Mouse (Mus musculus): ENCODE results near the gene Plxnb2. TPM values are rescaled to one million over a fixed set of nuclear protein-coding genes. Genes with fewer than 3 reads are reported as not detected.
A peak's percentile ranks its signal among the peaks of the same experiment; 100 is the strongest.

Gene Plxnb2
- polyA plus RNA-seq, 1 experiment = 206 TPM

DNA sequence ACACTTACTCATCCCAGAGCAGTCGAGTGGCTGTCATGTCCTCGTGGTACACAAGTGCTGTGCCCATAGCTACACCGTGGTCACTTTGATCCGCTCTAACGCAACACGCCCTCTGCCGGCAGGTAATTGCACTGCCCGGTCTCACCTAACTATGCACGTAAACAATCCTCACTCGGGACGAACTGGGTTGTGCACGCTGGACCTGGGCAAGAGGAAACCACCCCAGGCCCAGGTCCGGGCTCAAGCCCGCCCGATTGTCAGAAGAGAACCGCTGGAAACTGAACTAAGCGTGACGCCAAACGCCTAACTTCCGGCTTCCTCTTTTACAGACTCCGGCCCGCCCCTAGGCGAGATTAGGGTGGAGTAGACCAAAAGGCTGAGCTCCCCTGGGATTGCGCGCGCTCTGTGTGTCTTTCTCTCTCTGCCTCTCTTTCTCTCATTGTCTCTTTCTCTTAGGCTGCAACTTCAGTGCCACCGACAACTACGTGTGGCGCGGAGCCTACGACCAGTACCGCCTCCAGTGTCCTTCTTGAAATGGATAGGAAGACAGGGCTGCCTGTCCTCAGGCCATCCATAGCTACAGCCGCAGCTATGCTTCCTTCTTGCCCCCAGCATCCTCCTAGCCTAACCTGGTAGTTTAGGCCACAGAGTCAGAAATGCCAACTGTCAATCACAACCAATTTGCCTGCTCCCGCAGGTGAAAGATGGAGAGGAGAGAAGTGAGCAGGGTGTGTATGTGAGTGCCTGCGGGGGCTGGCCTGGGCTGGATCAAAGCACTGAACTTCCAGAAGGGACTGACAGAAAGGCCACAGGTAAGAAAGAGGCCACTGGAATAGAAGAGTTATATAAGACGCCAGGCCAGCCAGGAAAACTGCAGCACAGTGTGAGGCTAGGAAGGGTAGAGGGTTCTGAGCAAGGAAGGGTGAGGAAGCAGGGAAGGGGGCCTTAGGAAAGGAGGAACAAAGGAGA lies 51.9 kb downstream of the Plxnb2 start, which contains the start of gene Hdac10:
Gene Hdac10 (minus strand): TSS at position 319 of the 969 bp plus-strand sequence.
- Histone ChIP-seq H3K36me3 (ENCODE audit: control insufficient read depth, insufficient read depth) (peaks cover 43% of the 10 kb centered on the region), H3K79me2 (ENCODE audit: control insufficient read depth, insufficient read depth) (peaks cover 16% of the 10 kb centered on the region), H3ac (ENCODE audit: control insufficient read depth, insufficient read length, low read depth) (peak within 1 kb of the TSS; percentile 88), H3K79me3 (ENCODE audit: low read depth) (no peaks in the 10 kb centered on the region), H3K4me3 (ENCODE audit: insufficient read depth, poor library complexity, severe bottlenecking) (peak within 1 kb of the TSS; percentile 49), H3K27me3 (ENCODE audit: control insufficient read depth, insufficient read depth, insufficient read length) (no peaks in the 10 kb centered on the region)
- TF ChIP-seq MAX (IDR thresholded peaks at IDR 0.05) = peak; percentile 94
- peak; percentile 91 for TF ChIP-seq CTCF (IDR thresholded peaks at IDR 0.05; ENCODE audit: control insufficient read depth, insufficient read depth, insufficient read length)
- TF ChIP-seq USF1 (IDR thresholded peaks at IDR 0.05; ENCODE audit: low read depth) = peak; percentile 23
- TF ChIP-seq MYOD1 (IDR thresholded peaks at IDR 0.05; ENCODE audit: control insufficient read depth, insufficient read length, low read depth) = no peak
- TF ChIP-seq MYOG (IDR thresholded peaks at IDR 0.05; ENCODE audit: control insufficient read depth, extremely low read depth, insufficient read length) = no peak
- TF ChIP-seq FOSL1 (IDR thresholded peaks at IDR 0.05; ENCODE audit: insufficient read depth, low read length, poor library complexity, severe bottlenecking) = no peak
- no peak for TF ChIP-seq CEBPB (IDR thresholded peaks at IDR 0.05; ENCODE audit: low read depth)

- peak overlapping the region; percentile 49 for H3K4me3 ChIP-seq (ENCODE audit: insufficient read depth, poor library complexity, severe bottlenecking)
- H3K79me3 ChIP-seq (ENCODE audit: low read depth) = peaks cover 4% of the 10 kb centered on the region
- peak overlapping the region; percentile 88 for H3ac ChIP-seq (ENCODE audit: control insufficient read depth, insufficient read length, low read depth)
- H3K79me2 ChIP-seq (ENCODE audit: control insufficient read depth, insufficient read depth) = peaks cover 22% of the 10 kb centered on the region
- no peaks in the 10 kb centered on the region for H3K27me3 ChIP-seq (ENCODE audit: control insufficient read depth, insufficient read depth, insufficient read length)
- H3K36me3 ChIP-seq (ENCODE audit: control insufficient read depth, insufficient read depth) = peaks cover 45% of the 10 kb centered on the region
- no peak for TF ChIP-seq MYOD1 (IDR thresholded peaks at IDR 0.05; ENCODE audit: control insufficient read depth, insufficient read length, low read depth)
- no peak for TF ChIP-seq CEBPB (IDR thresholded peaks at IDR 0.05; ENCODE audit: low read depth)
- no peak for TF ChIP-seq FOSL1 (IDR thresholded peaks at IDR 0.05; ENCODE audit: insufficient read depth, low read length, poor library complexity, severe bottlenecking)
- no peak for TF ChIP-seq CTCF (IDR thresholded peaks at IDR 0.05; ENCODE audit: control insufficient read depth, insufficient read depth, insufficient read length)
- no peak for TF ChIP-seq MYOG (IDR thresholded peaks at IDR 0.05; ENCODE audit: control insufficient read depth, extremely low read depth, insufficient read length)
- no peak for TF ChIP-seq USF1 (IDR thresholded peaks at IDR 0.05; ENCODE audit: low read depth)
- TF ChIP-seq MAX (IDR thresholded peaks at IDR 0.05) = no peak
Measured at GRCm38 (mm10) chr15:89127364-89127940, 53.1 kb downstream of the Plxnb2 start.

- H3K27me3 ChIP-seq (ENCODE audit: control insufficient read depth, insufficient read depth, insufficient read length) = no peaks in the 10 kb centered on the region
- no peak overlapping the region for H3K4me3 ChIP-seq (ENCODE audit: insufficient read depth, poor library complexity, severe bottlenecking)
- no peak overlapping the region for H3ac ChIP-seq (ENCODE audit: control insufficient read depth, insufficient read length, low read depth)
- TF ChIP-seq MYOG (IDR thresholded peaks at IDR 0.05; ENCODE audit: control insufficient read depth, extremely low read depth, insufficient read length) (no peak), USF1 (IDR thresholded peaks at IDR 0.05; ENCODE audit: low read depth) (no peak), MYOD1 (IDR thresholded peaks at IDR 0.05; ENCODE audit: control insufficient read depth, insufficient read length, low read depth) (no peak), FOSL1 (IDR thresholded peaks at IDR 0.05; ENCODE audit: insufficient read depth, low read length, poor library complexity, severe bottlenecking) (no peak), MAX (IDR thresholded peaks at IDR 0.05) (no peak), CTCF (IDR thresholded peaks at IDR 0.05; ENCODE audit: control insufficient read depth, insufficient read depth, insufficient read length) (no peak)
- peaks cover 12% of the 10 kb centered on the region for H3K79me3 ChIP-seq (ENCODE audit: low read depth)
- peaks cover 30% of the 10 kb centered on the region for H3K79me2 ChIP-seq (ENCODE audit: control insufficient read depth, insufficient read depth)
- peaks cover 40% of the 10 kb centered on the region for H3K36me3 ChIP-seq (ENCODE audit: control insufficient read depth, insufficient read depth)
Measured at GRCm38 (mm10) chr15:89126622-89127021, 54.0 kb downstream of the Plxnb2 start.

DNA sequence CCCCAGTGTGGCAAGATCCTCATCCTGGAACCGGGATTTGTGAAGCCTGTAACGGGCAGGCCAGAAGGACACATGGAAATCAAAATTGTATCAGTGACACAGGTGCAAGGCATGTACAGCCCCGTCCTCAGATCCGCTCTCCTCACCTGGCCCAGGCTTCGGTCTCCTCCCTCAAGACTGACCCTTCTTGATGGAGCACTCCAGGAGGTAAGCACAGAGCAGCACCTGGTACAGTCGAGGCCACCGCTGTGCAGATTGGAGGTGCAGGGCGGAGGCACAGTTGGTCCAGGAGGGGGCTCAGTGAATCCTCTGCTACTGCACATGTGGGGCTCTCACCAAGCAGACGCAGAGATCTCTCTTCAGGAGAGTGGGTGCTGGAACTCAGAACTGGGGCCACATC lies 55.2 kb downstream of the Plxnb2 start:
- Histone ChIP-seq H3K4me3 (ENCODE audit: insufficient read depth, poor library complexity, severe bottlenecking) (no peak overlapping the region), H3K36me3 (ENCODE audit: control insufficient read depth, insufficient read depth) (peaks cover 36% of the 10 kb centered on the region), H3K27me3 (ENCODE audit: control insufficient read depth, insufficient read depth, insufficient read length) (no peaks in the 10 kb centered on the region), H3K79me2 (ENCODE audit: control insufficient read depth, insufficient read depth) (peaks cover 43% of the 10 kb centered on the region), H3ac (ENCODE audit: control insufficient read depth, insufficient read length, low read depth) (no peak overlapping the region), H3K79me3 (ENCODE audit: low read depth) (peaks cover 25% of the 10 kb centered on the region)
- TF ChIP-seq MYOD1 (IDR thresholded peaks at IDR 0.05; ENCODE audit: control insufficient read depth, insufficient read length, low read depth) (no peak), CEBPB (IDR thresholded peaks at IDR 0.05; ENCODE audit: low read depth) (no peak), MYOG (IDR thresholded peaks at IDR 0.05; ENCODE audit: control insufficient read depth, extremely low read depth, insufficient read length) (no peak), FOSL1 (IDR thresholded peaks at IDR 0.05; ENCODE audit: insufficient read depth, low read length, poor library complexity, severe bottlenecking) (no peak), MAX (IDR thresholded peaks at IDR 0.05) (no peak), CTCF (IDR thresholded peaks at IDR 0.05; ENCODE audit: control insufficient read depth, insufficient read depth, insufficient read length) (no peak), USF1 (IDR thresholded peaks at IDR 0.05; ENCODE audit: low read depth) (no peak)

DNA sequence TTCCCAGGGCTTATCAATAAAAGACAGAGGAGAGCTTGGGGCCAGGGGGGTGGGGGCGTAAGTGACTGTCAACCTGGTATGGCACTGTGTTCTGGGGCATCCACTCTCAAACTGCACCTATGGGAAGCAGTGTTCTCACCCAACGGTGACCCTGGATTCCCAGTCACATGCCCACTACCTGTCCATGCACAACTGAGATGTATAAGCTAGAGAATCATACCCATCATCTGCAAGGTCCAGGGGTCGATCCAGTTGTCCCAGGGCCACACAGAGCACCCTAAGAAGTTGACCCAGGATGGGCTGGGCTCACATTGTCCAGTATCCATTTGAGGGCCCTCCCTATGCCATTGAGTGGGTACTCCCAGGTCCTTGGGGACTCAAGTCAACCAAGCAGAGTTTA lies 56.3 kb downstream of the Plxnb2 start:
- Histone ChIP-seq H3K79me3 (ENCODE audit: low read depth) (peaks cover 35% of the 10 kb centered on the region), H3K27me3 (ENCODE audit: control insufficient read depth, insufficient read depth, insufficient read length) (no peaks in the 10 kb centered on the region), H3K36me3 (ENCODE audit: control insufficient read depth, insufficient read depth) (peaks cover 42% of the 10 kb centered on the region), H3K79me2 (ENCODE audit: control insufficient read depth, insufficient read depth) (peaks cover 53% of the 10 kb centered on the region), H3ac (ENCODE audit: control insufficient read depth, insufficient read length, low read depth) (no peak overlapping the region), H3K4me3 (ENCODE audit: insufficient read depth, poor library complexity, severe bottlenecking) (no peak overlapping the region)
- no peak for TF ChIP-seq MYOG (IDR thresholded peaks at IDR 0.05; ENCODE audit: control insufficient read depth, extremely low read depth, insufficient read length)
